Mouse (Mus musculus): Measurements from ENCODE around the gene Igf1.

GRCm38 (mm10) chr10:87860181-87861103, 2.4 kb downstream of the Igf1 start:
- TF ChIP-seq E2F4 (IDR thresholded peaks at IDR 0.05; ENCODE audit: borderline replicate concordance, low read depth, low read length) (no peak), POLR2A (IDR thresholded peaks at IDR 0.05; ENCODE audit: control insufficient read depth in 1 of 2, insufficient read depth in 1 of 2, low read depth in 1 of 2, low read length in 2 of 2, poor library complexity in 1 of 2) (no peak), CTCF (IDR thresholded peaks at IDR 0.05 in 2 of 3, conservative IDR thresholded peaks at IDR 0.05 in 1 of 3; ENCODE audit: control insufficient read depth in 1 of 3, insufficient read depth in 1 of 3, low read depth in 2 of 3, low read length in 3 of 3, poor library complexity in 1 of 3, severe bottlenecking in 1 of 3) (no peak), ETS1 (IDR thresholded peaks at IDR 0.05; ENCODE audit: low read depth, low read length) (no peak), POLR2AphosphoS2 (IDR thresholded peaks at IDR 0.05; ENCODE audit: low read length) (no peak), USF1 (IDR thresholded peaks at IDR 0.05; ENCODE audit: low read depth, low read length) (no peak), KAT2A (conservative IDR thresholded peaks at IDR 0.05; ENCODE audit: low read depth, low read length) (no peak), BHLHE40 (IDR thresholded peaks at IDR 0.05; ENCODE audit: borderline replicate concordance, low read depth, low read length) (no peak), SMC3 (IDR thresholded peaks at IDR 0.05; ENCODE audit: low read depth, low read length) (no peak), MAZ (IDR thresholded peaks at IDR 0.05; ENCODE audit: low read depth, low read length) (no peak), GATA1 (IDR thresholded peaks at IDR 0.05; ENCODE audit: low read depth, low read length) (no peak)
